Mouse (Mus musculus) ES-Bruce4 (cell line): ENCODE results near the gene Rai1.

Experiments used
- EP300 ChIP-seq: IDR thresholded peaks from 2 replicates; pipeline ENCODE4 v1.6.1; 2011; ENCODE audit warnings: low read depth, low read length; ENCODE audit not compliant: insufficient read depth
- POLR2A ChIP-seq: IDR thresholded peaks from one replicate; pipeline ENCODE4 v1.8.1; 2011; ENCODE audit warnings: low read length; ENCODE audit not compliant: insufficient read depth

DNA sequence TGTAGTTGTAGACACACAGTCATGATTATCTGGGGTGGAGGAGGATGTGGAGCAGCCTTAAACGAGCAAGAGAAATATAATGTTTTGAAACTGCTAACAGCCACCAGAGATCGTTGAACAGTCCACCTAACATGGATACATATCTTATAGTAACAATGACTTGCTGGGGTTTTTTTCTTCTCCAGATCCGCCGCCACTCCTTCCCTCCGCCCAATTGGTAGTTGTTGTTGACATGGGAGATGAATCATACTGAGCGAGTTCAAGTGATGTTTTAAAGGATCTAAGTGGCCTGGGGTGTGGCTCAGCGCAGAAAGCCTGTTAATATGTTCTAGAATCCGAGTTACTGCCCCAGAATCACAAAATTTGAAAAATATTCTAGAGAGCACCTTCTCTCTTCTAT is 114.8 kb downstream of the Rai1 start:
- TF ChIP-seq POLR2A (no peak), EP300 (no peak)
